Mouse (Mus musculus) megakaryocyte-erythroid progenitor cell, adult 5-6 weeks (primary cell): Measurements from ENCODE around the gene Thrap3. TPM values are rescaled to one million over a fixed set of nuclear protein-coding genes. Genes with fewer than 3 reads are reported as not detected.

Experiments
- ATAC-seq: replicated peaks from 2 replicates; pipeline ENCODE4 v1.8.0; 2016; ENCODE audit warnings: mild to moderate bottlenecking, inconsistent platforms; ENCODE audit not compliant: severe bottlenecking, poor library complexity, low FRiP score, low TSS enrichment
- total RNA-seq, 2 experiments: library from RNA; stranded (forward) in 1 of 2; stranded (reverse) in 1 of 2; fragments of 200-1000, 215-1000 nt in 1 of 2; fragments of >200 nt in 1 of 2; fragmentation: Nextera tagmentation in 1 of 2; gene quantifications; 2 replicates each; pipeline ENCODE4 v1.2.3; 2014 to 2017

Gene Thrap3
- total RNA-seq, 2 experiments from 2014 or later = 266 to 471 TPM

GRCm38 (mm10) chr4:126118651-126119050 lies 83.9 kb downstream of the Thrap3 start:
- no peak for ATAC-seq

DNA sequence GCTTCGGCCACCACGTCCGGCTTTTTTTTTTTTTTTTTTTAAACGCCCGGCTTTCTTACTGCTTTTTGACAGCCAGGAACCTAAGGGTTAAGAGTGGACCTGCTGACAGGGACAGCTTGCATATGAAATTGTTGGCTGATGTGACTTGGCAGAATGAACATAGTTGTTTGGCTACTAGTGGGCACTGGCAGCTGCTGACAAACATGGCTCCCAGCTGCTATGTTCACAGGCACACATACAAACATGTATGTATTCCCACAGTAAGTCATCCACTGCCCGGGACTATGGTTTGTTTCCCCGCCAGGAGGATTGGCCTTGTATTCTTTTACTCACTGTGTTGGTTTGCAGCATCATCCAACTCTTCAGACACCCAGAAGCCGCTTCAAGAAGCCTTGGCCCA lies 85.4 kb downstream of the Thrap3 start:
- no peak for ATAC-seq

DNA sequence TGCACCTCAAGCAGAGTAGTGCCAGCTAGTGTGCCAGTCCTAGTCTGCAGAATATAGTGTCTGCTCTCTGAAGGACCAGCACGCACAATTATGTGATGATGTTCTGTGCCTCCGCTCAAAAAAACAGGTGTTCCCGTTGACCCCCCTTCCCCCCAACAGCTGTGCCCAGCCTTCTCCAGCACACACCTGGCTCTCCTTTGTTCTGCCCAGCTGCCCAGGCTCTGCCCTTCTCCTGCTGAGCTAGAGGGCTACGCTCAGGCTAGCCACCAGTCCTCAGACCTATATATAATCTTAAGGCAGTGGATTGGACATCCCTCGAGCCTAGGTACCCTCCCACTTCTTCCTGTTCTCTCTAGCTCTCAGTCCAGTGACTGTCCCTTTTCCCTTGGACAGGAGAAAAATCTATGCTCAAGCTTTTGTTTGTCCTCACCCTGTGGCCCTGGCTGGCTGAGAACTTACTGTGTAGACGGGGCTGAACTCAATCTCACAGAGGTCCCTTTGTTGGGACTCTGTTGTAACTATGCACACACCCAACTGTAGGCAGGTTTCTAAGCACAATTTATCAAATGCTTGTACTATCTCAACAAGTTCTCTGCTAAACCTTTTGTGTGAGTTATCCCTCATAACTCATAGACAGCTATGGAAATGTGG lies 86.6 kb downstream of the Thrap3 start:
- ATAC-seq = no peak

GRCm38 (mm10) chr4:126115411-126115810 lies 87.1 kb downstream of the Thrap3 start:
- ATAC-seq = no peak

Other genes with a start within 250 kb of the Thrap3 start
- gene Csf3r, start 178.2 kb downstream of the Thrap3 start, total RNA-seq (2014; fragmentation: Nextera tagmentation) = 5.4 TPM in 1 of 2 replicates, not detected in the other
- 1.8 and 3.0 TPM in 2 replicates for gene Csf3r, start 178.2 kb downstream of the Thrap3 start, total RNA-seq (2017)
- 117 and 156 TPM in 2 replicates for gene Mrps15, start 155.8 kb downstream of the Thrap3 start, total RNA-seq (2014; fragmentation: Nextera tagmentation)
- gene Mrps15, start 155.8 kb downstream of the Thrap3 start, total RNA-seq (2017) = 85.7 and 87.1 TPM in 2 replicates
- 0.90 and 1.9 TPM in 2 replicates for gene Oscp1, start 144.2 kb downstream of the Thrap3 start, total RNA-seq (2014; fragmentation: Nextera tagmentation)
- gene Oscp1, start 144.2 kb downstream of the Thrap3 start, total RNA-seq (2017) = 0.91 and 22.0 TPM in 2 replicates
- 30.8 and 32.0 TPM in 2 replicates for gene Lsm10, start 106.1 kb downstream of the Thrap3 start, total RNA-seq (2014; fragmentation: Nextera tagmentation)
- gene Lsm10, start 106.1 kb downstream of the Thrap3 start, total RNA-seq (2017) = 10.5 and 16.7 TPM in 2 replicates
- 12.2 and 14.6 TPM in 2 replicates for gene Stk40, start 98.8 kb downstream of the Thrap3 start, total RNA-seq (2014; fragmentation: Nextera tagmentation)
- 10.0 and 11.7 TPM in 2 replicates for gene Stk40, start 98.8 kb downstream of the Thrap3 start, total RNA-seq (2017)
- not detected in 2 replicates for gene Eva1b, start 55.0 kb downstream of the Thrap3 start, total RNA-seq (2014; fragmentation: Nextera tagmentation)
- gene Eva1b, start 55.0 kb downstream of the Thrap3 start, total RNA-seq (2017) = 0.91 TPM in 1 of 2 replicates, not detected in the other
- gene Sh3d21, start 39.3 kb downstream of the Thrap3 start, total RNA-seq (2014; fragmentation: Nextera tagmentation) = 0.72 TPM in 1 of 2 replicates, not detected in the other
- gene Sh3d21, start 39.3 kb downstream of the Thrap3 start, total RNA-seq (2017) = 1.1 TPM in 1 of 2 replicates, not detected in the other
- 6.4 and 8.0 TPM in 2 replicates for gene Map7d1, start 53.6 kb upstream of the Thrap3 start, total RNA-seq (2014; fragmentation: Nextera tagmentation)
- gene Map7d1, start 53.6 kb upstream of the Thrap3 start, total RNA-seq (2017) = 13.2 and 14.5 TPM in 2 replicates
- gene Trappc3, start 59.6 kb upstream of the Thrap3 start, total RNA-seq (2014; fragmentation: Nextera tagmentation) = 40.1 and 43.2 TPM in 2 replicates
- gene Trappc3, start 59.6 kb upstream of the Thrap3 start, total RNA-seq (2017) = 55.9 and 81.1 TPM in 2 replicates
- gene Col8a2, start 84.0 kb upstream of the Thrap3 start, total RNA-seq (2014; fragmentation: Nextera tagmentation) = not detected in 2 replicates
- gene Col8a2, start 84.0 kb upstream of the Thrap3 start, total RNA-seq (2017) = not detected in 2 replicates
- gene Adprhl2, start 118.9 kb upstream of the Thrap3 start, total RNA-seq (2014; fragmentation: Nextera tagmentation) = 30.8 and 33.7 TPM in 2 replicates
- gene Adprhl2, start 118.9 kb upstream of the Thrap3 start, total RNA-seq (2017) = 22.9 and 28.5 TPM in 2 replicates
- gene Tekt2, start 122.9 kb upstream of the Thrap3 start, total RNA-seq (2014; fragmentation: Nextera tagmentation) = not detected in 2 replicates
- not detected in 2 replicates for gene Tekt2, start 122.9 kb upstream of the Thrap3 start, total RNA-seq (2017)
- gene Ago3, start 226.8 kb upstream of the Thrap3 start, total RNA-seq (2014; fragmentation: Nextera tagmentation) = 18.0 and 31.5 TPM in 2 replicates
- gene Ago3, start 226.8 kb upstream of the Thrap3 start, total RNA-seq (2017) = 3.0 and 20.2 TPM in 2 replicates